Mouse (Mus musculus) embryo, embryonic 10 days (tissue): ENCODE measurements around the gene B3gnt9.
"Not testable (repeated sequence)": the region's sequence is repeated elsewhere in the genome, so short reads cannot be mapped to it uniquely, and the experiment has no call there.

Experiments used
- DNase-seq: peaks from one replicate; pipeline ENCODE4 v3.0.0-alpha.2; 2015; ENCODE audit warnings: low spot score

B3gnt9 gene

DNA sequence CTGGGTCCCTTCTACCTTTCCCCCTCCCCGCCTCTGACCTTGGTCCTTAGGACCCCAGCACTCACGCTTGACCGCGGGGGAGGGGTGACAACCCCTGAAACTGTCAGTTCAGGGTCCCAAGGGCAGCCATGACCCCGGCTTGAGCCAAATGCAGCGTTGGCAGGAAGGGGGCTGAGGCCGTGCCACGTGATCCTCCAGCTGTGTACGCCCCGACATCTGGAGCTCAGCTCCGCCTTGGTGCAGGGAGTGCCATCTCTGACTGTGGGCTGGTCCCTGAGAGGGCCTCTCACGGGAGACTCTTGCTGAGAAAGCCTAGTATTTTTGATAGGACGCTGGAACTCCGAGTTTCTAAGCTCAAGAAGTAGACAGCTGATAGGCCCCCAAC is at the start of gene B3gnt9:
TSS of gene B3gnt9 (minus strand) at position 188 of the 385 bp plus-strand sequence.
- peak; percentile 64 for DNase-seq

DNA sequence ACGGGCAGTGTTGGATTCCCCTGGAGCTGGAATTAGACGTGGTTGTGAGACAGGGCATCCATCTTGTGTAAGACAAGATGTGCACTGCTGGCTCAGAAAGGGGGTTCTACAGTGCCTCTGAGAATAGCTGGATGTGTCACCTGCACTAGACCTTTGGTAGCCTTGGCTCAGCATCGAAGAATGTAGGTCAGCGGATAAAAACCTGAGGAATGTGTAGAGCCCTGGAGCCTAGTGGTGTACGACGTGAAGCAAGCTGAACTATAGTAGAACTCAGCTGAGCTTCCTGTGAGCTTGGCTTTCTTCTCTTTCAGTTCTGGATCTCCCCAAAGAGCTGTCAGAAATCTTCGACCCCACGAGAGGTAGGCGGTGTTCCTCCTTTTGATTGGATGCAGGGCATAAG is 48.9 kb upstream of the B3gnt9 start:
- no peak for DNase-seq

DNA sequence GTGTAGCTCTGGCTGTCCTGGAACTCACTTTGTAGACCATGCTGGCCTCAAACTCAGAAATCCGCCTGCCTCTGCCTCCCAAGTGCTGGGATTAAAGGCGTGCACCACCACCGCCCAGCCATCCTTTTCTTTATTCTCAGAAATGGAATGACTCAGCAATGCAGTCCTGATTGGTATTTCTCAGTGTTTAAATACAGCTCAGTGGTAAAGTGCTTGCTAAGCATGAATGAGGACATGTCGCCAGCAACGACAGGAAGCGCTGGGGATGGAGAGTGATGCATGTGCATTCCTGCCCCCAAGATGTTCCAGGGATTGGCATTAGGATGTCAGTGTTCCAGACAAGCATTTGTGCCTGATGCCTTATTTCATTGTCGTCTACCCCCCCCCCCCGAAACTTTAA is 48.4 kb upstream of the B3gnt9 start:
- no peak for DNase-seq

DNA sequence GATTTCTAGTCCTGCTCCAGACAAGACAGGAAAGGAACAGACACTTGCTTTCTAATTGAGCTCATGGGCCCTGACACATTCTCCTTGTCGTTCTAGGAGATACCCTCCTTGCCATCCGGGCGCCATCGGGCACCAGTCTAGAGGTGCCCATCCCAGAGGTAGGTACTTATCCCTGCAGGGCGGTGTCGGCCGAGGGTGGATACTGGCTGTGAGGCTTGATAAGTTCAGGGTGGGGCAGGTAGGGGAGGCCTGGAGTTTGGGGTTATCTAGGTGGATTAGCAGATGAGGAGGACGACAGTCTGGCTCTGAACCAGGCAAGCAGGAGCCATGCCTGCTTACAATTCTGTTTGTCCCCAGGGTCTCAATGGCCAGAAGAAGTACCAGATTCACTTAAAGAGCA is 45.0 kb upstream of the B3gnt9 start:
- no peak for DNase-seq

DNA sequence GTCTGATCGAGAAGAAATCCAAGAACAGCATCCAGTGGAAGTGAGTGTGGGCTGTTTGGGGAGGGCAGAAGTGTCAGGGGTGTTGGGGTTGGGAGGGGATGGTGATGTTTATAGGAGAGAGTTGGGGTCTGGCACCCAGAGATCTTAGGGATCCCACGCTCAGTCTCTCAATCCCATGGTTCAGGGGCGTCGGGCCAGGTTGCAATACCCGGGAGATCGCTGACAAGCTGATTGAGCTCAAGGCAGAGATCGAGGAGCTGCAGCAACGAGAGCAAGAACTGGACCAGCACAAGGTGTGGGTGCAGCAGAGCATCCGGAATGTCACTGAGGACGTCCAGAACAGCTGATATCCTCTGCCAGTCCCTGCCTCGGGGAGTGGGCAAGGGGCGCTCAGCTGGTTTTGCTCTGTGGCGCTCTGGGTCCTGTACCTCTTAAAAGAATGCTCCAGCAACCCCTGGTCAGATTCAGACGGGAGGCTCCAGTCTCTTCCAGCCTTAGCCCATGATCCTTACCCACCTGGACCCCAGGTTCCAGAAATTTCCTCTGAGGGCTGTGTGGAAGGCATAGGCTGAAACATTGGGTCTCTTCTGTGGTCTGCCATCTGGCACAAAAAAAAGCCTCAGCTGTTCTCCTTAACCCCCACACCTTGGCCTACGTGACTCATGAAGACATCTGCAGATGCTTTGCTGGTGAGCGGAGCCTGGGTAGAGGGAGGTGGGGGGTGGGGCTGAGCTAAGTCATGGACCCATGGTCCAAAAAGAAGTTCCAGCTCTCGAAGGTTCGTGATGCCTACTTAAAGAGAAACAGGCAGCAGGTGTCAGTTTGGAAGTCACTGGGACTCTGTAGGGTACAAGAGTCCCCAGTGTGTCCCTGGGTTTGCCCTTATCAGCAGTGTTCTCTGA is 43.6 kb upstream of the B3gnt9 start:
- no peak for DNase-seq

DNA sequence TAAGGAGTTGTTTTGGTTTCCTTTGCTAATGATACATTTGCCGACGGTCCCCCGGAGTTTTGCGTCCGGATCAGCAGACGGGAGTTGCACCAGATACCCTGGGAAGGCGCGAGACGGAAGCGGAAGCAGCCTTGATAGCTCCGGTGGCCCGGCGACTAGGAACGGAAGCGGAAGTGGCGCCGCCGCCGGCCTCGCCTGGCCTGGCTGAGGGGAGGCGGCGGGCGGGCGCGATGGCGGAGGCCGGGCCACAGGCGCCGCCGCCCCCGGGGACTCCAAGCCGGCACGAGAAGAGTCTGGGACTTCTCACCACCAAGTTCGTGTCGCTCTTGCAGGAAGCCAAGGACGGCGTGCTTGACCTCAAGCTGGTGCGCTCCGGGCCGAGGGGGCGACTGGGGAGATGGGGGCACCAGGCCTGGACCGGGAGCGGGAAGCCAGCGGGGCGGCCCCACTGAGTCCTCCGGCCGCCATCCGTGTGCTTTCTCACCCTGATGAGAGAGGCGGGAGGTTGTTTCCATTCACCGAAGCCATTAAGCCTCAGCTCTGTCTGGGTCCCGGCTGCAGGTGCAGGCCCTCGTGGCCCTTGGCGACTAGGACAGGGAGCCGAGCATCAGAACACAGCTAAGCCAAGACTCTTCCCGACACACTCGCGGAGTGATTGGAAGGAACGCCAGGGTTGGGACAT is 42.7 kb upstream of the B3gnt9 start, which contains the start of gene E2f4:
TSS of gene E2f4 (plus strand) at position 153 of the 682 bp plus-strand sequence.
- DNase-seq = peak; percentile 98

DNA sequence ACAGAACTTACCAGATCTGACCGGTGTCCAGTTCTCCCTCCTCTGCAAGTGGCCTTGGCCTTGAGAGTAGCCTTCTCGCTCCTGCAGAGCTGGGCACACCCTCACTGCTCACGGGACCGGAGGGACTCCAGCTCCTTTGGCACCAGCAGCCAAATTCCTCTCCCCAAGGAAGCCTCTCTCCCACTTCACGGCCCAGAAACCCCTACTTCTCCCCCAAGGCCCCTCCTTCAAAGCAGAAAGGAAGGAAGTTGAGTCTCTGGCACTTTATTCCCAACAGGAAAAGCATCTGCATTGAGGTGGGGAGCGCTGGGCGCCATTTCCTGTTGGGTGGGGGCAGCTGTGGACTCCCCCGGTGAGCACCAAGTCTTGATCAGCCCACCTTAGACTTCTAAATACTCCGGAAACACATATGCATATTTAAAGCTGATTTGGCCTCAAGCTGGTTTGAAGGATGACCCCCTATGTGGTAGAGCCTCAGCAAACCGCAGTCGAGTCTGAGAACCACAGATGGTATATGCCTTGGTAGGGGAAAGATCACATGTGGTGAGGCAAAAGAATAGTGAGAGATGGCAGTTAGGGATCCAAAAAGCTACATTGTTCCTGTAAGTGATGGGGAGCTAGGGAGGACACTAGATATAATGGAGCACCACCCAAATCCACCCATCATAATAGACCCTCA is 41.1 kb upstream of the B3gnt9 start, which contains the start of gene Exoc3l:
TSS of gene Exoc3l (minus strand) at position 207 of the 679 bp plus-strand sequence.
- DNase-seq = no peak

DNA sequence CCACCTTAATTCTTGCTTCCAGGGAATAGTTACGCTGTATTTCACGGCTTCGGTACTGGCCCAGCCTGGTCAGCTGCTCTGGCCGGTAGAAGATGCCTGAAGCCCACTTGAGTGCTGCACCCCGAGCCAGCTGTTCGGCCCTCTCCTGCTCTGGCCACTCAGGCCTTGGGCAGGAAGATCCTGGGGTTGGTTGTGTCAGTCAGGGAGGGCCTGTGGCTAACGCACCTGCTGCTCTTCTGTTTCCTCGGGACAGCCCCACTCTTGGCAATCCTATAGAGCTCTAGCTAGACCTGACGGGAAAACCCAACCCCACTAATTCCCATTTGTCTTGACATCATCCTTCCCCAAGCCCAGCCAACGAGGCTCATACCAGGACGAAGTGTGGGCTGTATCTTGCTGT is 40.3 kb upstream of the B3gnt9 start:
- DNase-seq = no peak

DNA sequence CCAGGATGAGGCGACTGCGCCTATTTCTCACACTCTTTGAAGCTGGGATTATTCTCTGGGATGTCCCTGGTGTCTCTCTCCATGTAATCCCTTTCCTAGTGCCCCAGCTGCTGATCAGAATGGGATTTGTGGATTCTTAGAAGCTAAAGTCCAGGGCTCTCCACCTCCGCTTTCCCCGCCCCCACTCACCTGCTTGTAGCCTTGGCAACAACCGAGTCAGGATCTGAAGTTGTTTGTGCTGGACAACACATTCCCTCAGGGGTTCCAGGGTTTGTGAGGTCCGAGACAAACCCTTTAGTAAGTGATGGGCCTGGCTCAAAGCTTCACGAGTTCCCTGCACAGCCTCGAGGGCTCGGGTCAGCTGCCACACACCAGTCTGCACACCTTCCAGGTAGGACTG is 39.8 kb upstream of the B3gnt9 start:
- DNase-seq = no peak

DNA sequence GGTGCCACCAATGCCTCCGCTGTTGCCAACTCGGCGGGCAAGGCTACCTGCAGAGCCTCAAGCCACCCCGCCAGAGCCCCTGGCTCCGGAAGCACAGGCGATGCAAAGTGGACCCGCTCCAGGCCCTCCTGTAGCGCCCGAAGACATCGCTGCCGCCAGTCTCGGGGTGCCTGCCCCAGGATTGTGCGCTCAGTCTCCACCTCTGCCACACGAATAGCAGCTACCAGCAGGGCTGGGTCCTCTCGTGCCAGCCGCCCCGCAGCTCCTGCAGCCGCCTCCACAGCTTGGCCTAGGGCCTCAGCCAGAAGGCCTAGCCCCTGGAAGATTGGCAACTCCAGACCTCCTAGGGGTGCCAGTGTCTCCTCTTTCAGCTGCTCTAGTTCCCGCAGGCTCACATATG is 38.5 kb upstream of the B3gnt9 start:
- DNase-seq = no peak

DNA sequence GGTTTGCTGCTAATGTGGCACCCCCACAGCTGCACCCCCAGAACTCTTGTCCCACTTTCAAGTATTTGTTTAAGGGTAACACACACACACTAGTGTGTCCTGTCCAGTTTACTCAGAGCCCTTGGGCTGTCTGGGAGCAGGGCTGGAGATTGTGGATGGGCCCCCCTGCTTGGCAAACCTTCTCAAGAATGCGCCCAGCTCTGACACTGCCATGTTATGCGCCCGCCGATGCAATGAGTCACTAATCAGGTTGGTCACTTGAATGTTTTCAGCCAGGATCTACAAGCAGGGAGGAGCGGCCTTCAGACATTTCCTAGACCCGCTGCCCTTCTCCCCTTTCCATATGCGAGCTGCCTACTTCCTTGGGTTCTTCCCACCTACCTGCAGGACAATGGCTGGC is 37.5 kb upstream of the B3gnt9 start:
- no peak for DNase-seq

DNA sequence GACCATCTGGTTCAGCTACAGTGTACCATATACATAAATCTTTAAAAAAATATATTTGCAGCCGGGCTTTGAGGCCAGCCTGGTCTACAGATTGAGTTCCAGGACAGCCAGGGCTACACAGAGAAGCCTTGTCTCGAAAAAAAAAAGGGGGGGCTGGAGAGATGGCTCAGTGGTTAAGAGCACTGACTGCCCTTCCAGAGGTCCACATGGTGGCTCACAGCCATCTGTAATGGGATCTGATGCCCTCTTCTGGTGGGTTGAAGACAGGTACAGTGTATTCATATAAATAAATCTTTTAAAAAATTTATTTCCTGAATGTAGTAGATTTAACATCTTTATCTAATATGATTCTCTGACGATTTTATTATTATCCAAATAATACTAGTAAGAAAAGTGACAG is 36.8 kb upstream of the B3gnt9 start:
- DNase-seq = not testable (repeated sequence)

DNA sequence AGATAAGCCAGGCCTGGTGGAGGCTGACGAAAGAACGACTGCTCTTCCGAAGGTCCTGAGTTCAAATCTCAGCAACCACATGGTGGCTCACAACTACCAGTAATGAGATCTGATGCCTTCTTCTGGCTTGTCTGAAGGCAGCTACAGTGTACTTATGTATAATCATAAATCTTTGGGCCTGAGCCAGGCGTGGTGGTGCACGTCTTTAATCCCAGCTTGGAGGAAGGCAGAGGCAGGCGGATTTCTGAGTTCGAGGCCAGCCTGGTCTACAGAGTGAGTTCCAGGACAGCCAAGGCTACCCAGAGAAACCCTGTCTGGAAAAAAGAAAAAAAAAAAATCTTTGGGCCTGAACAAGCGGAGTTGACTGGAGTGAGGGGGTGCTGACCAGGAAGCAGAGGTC is 36.4 kb upstream of the B3gnt9 start:
- DNase-seq = not testable (repeated sequence)

DNA sequence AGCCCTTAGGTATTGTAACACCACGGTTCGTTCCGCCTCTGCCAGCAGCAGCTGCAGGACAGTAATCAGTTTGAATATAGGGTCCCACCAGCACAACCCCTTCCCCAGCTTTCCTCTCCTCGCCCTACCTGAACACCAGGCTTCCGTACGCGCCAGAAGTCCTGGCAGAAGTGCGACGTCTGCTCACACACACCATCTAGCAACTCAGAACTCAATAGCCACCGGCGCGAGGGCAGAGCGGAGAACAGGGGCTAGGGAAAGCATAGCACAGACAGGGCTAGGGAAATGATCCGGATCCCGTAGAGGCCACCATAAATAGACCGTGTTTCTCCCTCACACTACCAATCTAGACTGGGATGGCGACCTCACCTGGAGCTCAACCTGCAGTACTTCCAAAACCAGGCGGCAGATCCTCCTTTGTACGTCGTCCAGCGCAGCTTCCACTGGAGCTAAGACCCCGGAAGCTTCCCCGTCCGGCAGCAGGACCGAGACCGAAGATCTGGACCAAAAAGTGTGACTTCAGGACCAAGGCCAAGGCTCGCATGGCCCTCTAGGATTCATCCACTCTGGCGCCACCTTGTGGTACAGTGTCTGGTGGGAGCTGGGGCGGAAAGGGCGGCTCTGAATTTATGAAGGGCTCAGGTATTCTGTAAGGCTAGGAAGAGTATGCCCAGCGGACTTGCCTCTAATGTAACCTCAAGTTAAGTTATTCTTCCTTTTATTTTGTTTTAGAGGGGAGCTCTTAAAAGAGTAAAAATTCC is 35.8 kb upstream of the B3gnt9 start:
- peak; percentile 97 for DNase-seq

DNA sequence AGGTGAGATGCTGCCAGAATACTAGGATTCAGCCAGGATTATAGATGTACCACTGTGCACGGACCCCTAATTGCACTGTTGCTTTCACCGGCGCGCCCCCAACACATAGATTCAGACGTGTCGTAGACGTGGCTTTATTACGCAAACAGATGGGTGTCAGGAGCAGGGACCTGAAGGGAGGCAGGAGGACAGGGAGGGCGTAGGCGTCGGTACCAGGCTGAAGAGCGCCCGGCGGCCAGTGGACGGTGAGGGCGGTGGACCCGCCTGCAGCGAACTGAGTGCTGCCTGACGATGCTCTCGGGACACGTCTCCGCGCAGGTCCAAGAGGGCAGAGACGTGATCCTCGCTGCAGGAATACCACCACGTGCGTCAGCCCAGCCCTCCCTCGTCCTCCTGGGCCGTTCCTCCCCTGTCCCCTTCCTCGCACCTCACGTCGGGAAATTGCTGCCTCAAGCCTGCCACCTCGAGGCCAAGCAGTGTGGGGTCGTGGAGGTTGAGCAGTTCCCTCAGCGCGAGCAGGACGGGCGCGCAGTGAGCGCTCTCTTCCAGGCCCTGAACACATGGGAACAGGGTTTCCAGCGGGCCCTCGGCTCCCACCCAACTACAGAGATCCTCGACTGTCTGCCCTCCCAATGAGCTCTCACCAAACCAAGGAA is 35.0 kb upstream of the B3gnt9 start, which contains the start of gene 4931428F04Rik:
TSS of gene 4931428F04Rik (minus strand) at position 60 of the 656 bp plus-strand sequence.
- peak; percentile 76 for DNase-seq

DNA sequence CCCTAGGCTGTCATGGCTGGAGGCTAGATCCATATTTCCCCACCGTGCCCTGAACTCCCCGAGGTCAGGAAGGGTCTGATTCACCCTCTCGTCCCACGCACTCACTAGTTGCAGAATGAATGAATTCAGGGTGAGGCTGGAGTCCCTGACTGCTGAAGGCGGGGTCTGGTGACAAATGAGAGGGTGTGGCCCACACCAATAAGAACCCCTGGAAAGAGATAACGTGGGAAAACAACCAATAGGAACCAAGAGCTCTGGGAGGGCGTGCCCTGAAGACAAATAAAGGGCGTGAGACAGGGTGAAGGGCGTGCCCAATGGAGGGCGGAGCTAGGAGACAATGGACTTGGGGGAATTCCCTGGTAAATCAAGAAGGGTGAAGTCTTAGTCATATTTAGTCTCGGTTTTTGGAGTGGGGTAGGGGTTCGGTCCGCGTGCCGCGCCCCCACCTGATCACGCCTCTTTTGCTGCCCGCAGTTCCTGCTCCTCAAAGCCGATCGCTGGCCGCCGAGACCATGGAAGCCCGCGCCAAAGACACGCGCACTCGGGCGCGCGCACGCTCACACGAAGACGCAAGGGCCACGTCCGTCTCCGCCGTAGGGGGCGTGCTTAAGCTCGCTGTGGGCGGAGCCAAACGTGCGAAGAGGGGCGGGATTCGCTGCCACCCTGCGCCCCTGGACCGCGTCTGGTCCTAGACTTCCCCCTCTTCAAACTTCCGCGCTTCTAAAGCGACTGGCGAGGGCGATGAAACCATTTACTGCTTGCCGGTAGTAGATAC is 34.2 kb upstream of the B3gnt9 start:
- DNase-seq = peak; percentile 97

DNA sequence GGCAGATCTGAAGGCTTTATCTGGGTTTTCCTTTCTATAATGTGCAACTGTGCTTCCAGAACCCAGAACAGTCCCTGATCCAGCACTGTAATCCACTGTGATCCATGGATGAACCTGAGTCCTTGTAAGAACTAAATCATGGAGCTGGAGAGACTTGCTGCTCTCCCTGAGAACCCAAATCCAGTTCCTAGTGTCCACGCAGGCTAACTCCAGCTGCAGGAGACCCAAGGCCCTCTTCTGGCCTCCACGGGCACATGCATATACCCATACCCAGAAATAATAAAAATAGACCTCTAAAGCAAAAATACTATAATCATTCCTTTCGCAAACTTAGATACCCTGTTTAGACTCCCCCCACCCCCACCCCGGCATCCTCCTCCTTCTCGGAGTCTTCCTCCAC is 33.3 kb upstream of the B3gnt9 start:
- no peak for DNase-seq

DNA sequence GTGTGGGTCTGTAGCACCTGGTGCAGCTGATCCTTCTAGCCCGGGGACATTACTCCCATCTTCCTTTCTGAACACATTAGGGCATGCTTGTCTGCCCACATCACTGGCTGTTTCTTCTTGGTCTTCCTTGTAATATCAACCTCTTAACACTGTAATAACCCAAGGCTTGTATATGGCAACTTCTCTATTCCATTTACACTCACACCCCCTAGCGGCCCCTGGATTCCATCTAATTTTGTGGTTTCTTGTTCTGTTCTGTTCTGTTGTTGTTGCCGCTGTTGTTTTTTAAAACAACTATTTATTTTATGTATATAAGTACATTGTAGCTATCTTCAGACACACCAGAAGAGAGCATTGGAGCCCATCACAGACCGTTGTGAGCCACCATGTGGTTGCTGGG is 32.0 kb upstream of the B3gnt9 start:
- DNase-seq = no peak

DNA sequence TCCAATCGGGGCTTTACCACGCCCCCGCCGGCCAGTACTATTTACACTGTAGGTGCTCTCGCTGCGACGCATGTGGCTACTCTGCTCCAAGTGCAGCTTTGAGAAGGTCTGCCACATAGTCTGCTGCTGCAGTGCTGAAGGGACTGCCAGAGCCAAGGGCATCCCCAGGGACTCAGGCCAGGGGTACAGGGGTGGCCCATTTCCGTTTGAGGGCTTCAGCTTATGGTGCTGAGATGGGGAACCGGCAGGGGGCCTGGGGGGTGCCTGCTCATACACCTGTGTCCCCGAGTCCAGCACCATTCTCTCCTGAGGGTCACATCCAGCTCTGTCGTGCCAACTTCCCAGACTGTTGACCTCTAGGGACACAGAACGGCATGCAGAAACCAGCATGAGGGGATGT is 30.6 kb upstream of the B3gnt9 start:
- no peak for DNase-seq

DNA sequence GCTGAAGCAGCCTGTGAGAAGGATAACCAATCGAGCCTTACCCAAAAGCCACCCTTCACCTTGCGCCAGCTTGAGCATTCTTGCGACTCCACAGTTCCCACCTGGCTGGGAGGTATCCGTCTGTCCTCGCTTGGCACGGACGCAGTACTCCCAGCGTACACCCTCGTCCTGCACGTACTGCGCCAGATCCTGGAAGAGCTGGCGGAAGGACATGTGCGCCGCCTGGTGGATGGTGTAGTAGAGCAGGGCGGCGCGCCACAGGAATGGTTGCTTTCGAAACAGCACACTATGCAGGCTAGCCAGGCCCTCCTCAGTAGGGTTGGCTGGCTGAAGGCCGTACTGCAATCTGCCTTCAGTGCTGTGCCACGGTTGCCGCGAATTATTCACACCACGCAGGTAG is 28.1 kb upstream of the B3gnt9 start:
- DNase-seq = peak; percentile 85
